Mouse (Mus musculus) lung, embryonic 16.5 days (tissue): Measurements from ENCODE around the gene Ankrd22. TPM values are rescaled to one million over a fixed set of nuclear protein-coding genes. Genes with fewer than 3 reads are reported as not detected.

ENCODE experiments used
- ATAC-seq: fragments of 200-750 bp; cut with Nextera tagmentation; 2 replicates; pipeline ENCODE4 v1.8.0; 2017; ENCODE audit warnings: low read depth, mild to moderate bottlenecking, moderate library complexity
- H3K27ac ChIP-seq: fragments of 300-500 bp; sonication (generic); 2 replicates; pipeline ENCODE4 v1.5.1; 2014; ENCODE audit warnings: mild to moderate bottlenecking, control low read depth, low read length
- H3K27me3 ChIP-seq: fragments of 300-500 bp; sonication (generic); 2 replicates; pipeline ENCODE4 v1.6.1; 2014; ENCODE audit warnings: low read depth, low read length, mixed read lengths; ENCODE audit not compliant: control insufficient read depth, insufficient read depth
- H3K36me3 ChIP-seq: fragments of 300-500 bp; sonication (generic); 2 replicates; pipeline ENCODE4 v1.6.1; 2014; ENCODE audit warnings: low read length; ENCODE audit not compliant: control insufficient read depth, insufficient read depth
- H3K4me1 ChIP-seq: fragments of 300-500 bp; sonication (generic); replicated peaks from 2 replicates; pipeline ENCODE4 v1.6.1; 2014; ENCODE audit warnings: low read length, mixed read lengths; ENCODE audit not compliant: control insufficient read depth, insufficient read depth
- H3K4me2 ChIP-seq: fragments of 300-500 bp; sonication (generic); 2 replicates; pipeline ENCODE4 v1.6.1; 2014; ENCODE audit warnings: low read depth, low read length, control low read depth
- H3K4me3 ChIP-seq: fragments of 300-500 bp; sonication (generic); 2 replicates; pipeline ENCODE4 v1.5.1; 2014; ENCODE audit warnings: mild to moderate bottlenecking, low read length, control low read depth
- H3K9ac ChIP-seq: fragments of 300-500 bp; sonication (generic); 2 replicates; pipeline ENCODE4 v1.6.1; 2014; ENCODE audit warnings: low read length, control low read depth
- H3K9me3 ChIP-seq: fragments of 300-500 bp; sonication (generic); 2 replicates; pipeline ENCODE4 v1.6.1; 2016; ENCODE audit warnings: low read length; ENCODE audit not compliant: control insufficient read depth
- WGBS: fragments of 180-500 bp; shearing (Covaris S2); extraction: QIAGEN DNeasy Blood & Tissue Kit; methylation state at CpG from one replicate; pipeline ENCODE4 v1.1.7; 2014; 5-methylcytosine and 5-hydroxymethylcytosine counted together
- polyA plus RNA-seq: library from polyadenylated mRNA; unstranded; fragments of >200 nt; fragmentation: Nextera tagmentation; extraction: Ambion mirVana; gene quantifications from 2 replicates; pipeline ENCODE4 v1.2.1, GENCODE M21; 2015

Ankrd22 gene
- polyA plus RNA-seq, 1 experiment from 2014 or later = 0.15 TPM

GRCm38 (mm10) chr19:34119102-34119501 is 46.8 kb downstream of the Ankrd22 start:
- Histone ChIP-seq H3K9me3 (no peaks in the 10 kb centered on the region), H3K27ac (no peak overlapping the region), H3K27me3 (no peaks in the 10 kb centered on the region), H3K4me1 (no peaks in the 10 kb centered on the region), H3K4me2 (no peak overlapping the region), H3K36me3 (no peaks in the 10 kb centered on the region), H3K9ac (no peak overlapping the region), H3K4me3 (no peak overlapping the region)
- WGBS = 72% methylated on average over 1 of the region's 1 CpGs
- ATAC-seq = no peak

- WGBS = 73% methylated on average over 3 of the region's 3 CpGs
- no peak for ATAC-seq
- no peak overlapping the region for H3K4me3 ChIP-seq
- no peaks in the 10 kb centered on the region for H3K36me3 ChIP-seq
- no peaks in the 10 kb centered on the region for H3K27me3 ChIP-seq
- no peaks in the 10 kb centered on the region for H3K9me3 ChIP-seq
- H3K4me2 ChIP-seq = no peak overlapping the region
- H3K27ac ChIP-seq = no peak overlapping the region
- H3K9ac ChIP-seq = no peak overlapping the region
- no peaks in the 10 kb centered on the region for H3K4me1 ChIP-seq
These were observed 61.0 kb downstream of the Ankrd22 start for GRCm38 (mm10) chr19:34104841-34105240.

GRCm38 (mm10) chr19:34101888-34102287 is 64.0 kb downstream of the Ankrd22 start:
- no peak for ATAC-seq
- no peaks in the 10 kb centered on the region for H3K36me3 ChIP-seq
- no peaks in the 10 kb centered on the region for H3K27me3 ChIP-seq
- H3K9me3 ChIP-seq = no peaks in the 10 kb centered on the region
- no peak overlapping the region for H3K27ac ChIP-seq
- H3K9ac ChIP-seq = no peak overlapping the region
- H3K4me2 ChIP-seq = no peak overlapping the region
- WGBS = 85% methylated on average over 7 of the region's 7 CpGs
- no peak overlapping the region for H3K4me3 ChIP-seq
- no peaks in the 10 kb centered on the region for H3K4me1 ChIP-seq

GRCm38 (mm10) chr19:34100633-34101032 is 65.2 kb downstream of the Ankrd22 start, which contains the start of gene Lipm:
TSS of gene Lipm (plus strand) at chr19:34100933.
- no peak within 1 kb of the TSS for H3K27ac ChIP-seq
- no peak within 1 kb of the TSS for H3K4me3 ChIP-seq

GRCm38 (mm10) chr19:34096228-34096627 is 69.6 kb downstream of the Ankrd22 start:
- H3K9ac ChIP-seq = no peak overlapping the region
- 45% methylated on average over 1 of the region's 1 CpGs for WGBS
- no peaks in the 10 kb centered on the region for H3K4me1 ChIP-seq
- H3K4me3 ChIP-seq = no peak overlapping the region
- no peaks in the 10 kb centered on the region for H3K9me3 ChIP-seq
- no peaks in the 10 kb centered on the region for H3K27me3 ChIP-seq
- no peak overlapping the region for H3K27ac ChIP-seq
- no peaks in the 10 kb centered on the region for H3K36me3 ChIP-seq
- no peak for ATAC-seq
- no peak overlapping the region for H3K4me2 ChIP-seq

More at GRCm38 (mm10) chr19:34100633-34101032, 65.2 kb downstream of the Ankrd22 start, which contains the start of gene Lipm:
- H3K36me3 ChIP-seq = no peaks in the 10 kb centered on the region
- H3K9me3 ChIP-seq = no peaks in the 10 kb centered on the region
- ATAC-seq = no peak
- H3K4me1 ChIP-seq = no peaks in the 10 kb centered on the region
- H3K9ac ChIP-seq = no peak within 1 kb of the TSS
- WGBS = 76% methylated on average over 4 of the region's 4 CpGs
- no peak within 1 kb of the TSS for H3K4me2 ChIP-seq
- H3K27me3 ChIP-seq = no peaks in the 10 kb centered on the region

- no peak overlapping the region for H3K4me2 ChIP-seq
- WGBS = 52% methylated on average over 5 of the region's 5 CpGs
- H3K4me1 ChIP-seq = no peaks in the 10 kb centered on the region
These were observed 70.5 kb downstream of the Ankrd22 start for GRCm38 (mm10) chr19:34095381-34095780.

GRCm38 (mm10) chr19:34089011-34089680 is 76.7 kb downstream of the Ankrd22 start:
- WGBS = 61% methylated on average over 3 of the region's 3 CpGs
- Histone ChIP-seq H3K36me3 (no peaks in the 10 kb centered on the region), H3K4me2 (no peak overlapping the region), H3K27ac (no peak overlapping the region), H3K27me3 (no peaks in the 10 kb centered on the region), H3K4me1 (no peaks in the 10 kb centered on the region), H3K4me3 (no peak overlapping the region), H3K9me3 (no peaks in the 10 kb centered on the region), H3K9ac (no peak overlapping the region)
- no peak for ATAC-seq

More at GRCm38 (mm10) chr19:34095381-34095780, 70.5 kb downstream of the Ankrd22 start:
- Histone ChIP-seq H3K27ac (no peak overlapping the region), H3K36me3 (no peaks in the 10 kb centered on the region), H3K27me3 (no peaks in the 10 kb centered on the region), H3K9me3 (no peaks in the 10 kb centered on the region), H3K9ac (no peak overlapping the region), H3K4me3 (no peak overlapping the region)
- no peak for ATAC-seq

- H3K27me3 ChIP-seq = no peaks in the 10 kb centered on the region
- 55% methylated on average over 2 of the region's 2 CpGs for WGBS
These were observed 87.7 kb downstream of the Ankrd22 start for GRCm38 (mm10) chr19:34078130-34078529.

GRCm38 (mm10) chr19:34074239-34074638 is 91.6 kb downstream of the Ankrd22 start:
- no peaks in the 10 kb centered on the region for H3K4me1 ChIP-seq
- H3K36me3 ChIP-seq = no peaks in the 10 kb centered on the region
- H3K4me3 ChIP-seq = no peak overlapping the region
- H3K9me3 ChIP-seq = no peaks in the 10 kb centered on the region
- ATAC-seq = no peak
- no peak overlapping the region for H3K27ac ChIP-seq
- no peak overlapping the region for H3K4me2 ChIP-seq
- no peak overlapping the region for H3K9ac ChIP-seq
- no peaks in the 10 kb centered on the region for H3K27me3 ChIP-seq

More at GRCm38 (mm10) chr19:34078130-34078529, 87.7 kb downstream of the Ankrd22 start:
- no peak for ATAC-seq
- H3K4me1 ChIP-seq = no peaks in the 10 kb centered on the region
- no peak overlapping the region for H3K4me2 ChIP-seq
- no peaks in the 10 kb centered on the region for H3K9me3 ChIP-seq
- H3K9ac ChIP-seq = no peak overlapping the region
- no peak overlapping the region for H3K4me3 ChIP-seq
- no peaks in the 10 kb centered on the region for H3K36me3 ChIP-seq
- H3K27ac ChIP-seq = no peak overlapping the region
